Mouse (Mus musculus) embryonic facial prominence, embryonic 11.5 days (tissue): ENCODE results near the gene Myo1d. TPM values are rescaled to one million over a fixed set of nuclear protein-coding genes. Genes with fewer than 3 reads are reported as not detected.
A peak's percentile ranks its signal among the peaks of the same experiment; 100 is the strongest.
"Not testable (repeated sequence)": the region's sequence is repeated elsewhere in the genome, so short reads cannot be mapped to it uniquely, and the experiment has no call there.

Experiments used
- ATAC-seq: fragments of 200-750 bp; cut with Nextera tagmentation; replicated peaks from 2 replicates; pipeline ENCODE4 v1.8.0; 2017; ENCODE audit warnings: low read depth; ENCODE audit not compliant: insufficient number of reproducible peaks, low FRiP score, low TSS enrichment
- DNase-seq: peaks from one replicate; pipeline ENCODE4 v3.0.0-alpha.2; 2015; ENCODE audit warnings: low spot score
- H3K27ac ChIP-seq: fragments of 300-500 bp; sonication (generic); replicated peaks from 2 replicates; pipeline ENCODE4 v1.5.1; 2014; ENCODE audit warnings: mild to moderate bottlenecking, low read depth, low read length, control low read depth
- H3K27me3 ChIP-seq: fragments of 300-500 bp; sonication (generic); 2 replicates; pipeline ENCODE4 v1.6.1; 2014; ENCODE audit warnings: mild to moderate bottlenecking, low read length, moderate library complexity, mixed read lengths; ENCODE audit not compliant: control insufficient read depth, insufficient read depth
- H3K36me3 ChIP-seq: fragments of 300-500 bp; sonication (generic); replicated peaks from 2 replicates; pipeline ENCODE4 v1.6.1; 2014; ENCODE audit warnings: low read depth, mild to moderate bottlenecking, low read length, moderate library complexity, mixed read lengths; ENCODE audit not compliant: control insufficient read depth, insufficient read depth
- H3K4me1 ChIP-seq: fragments of 300-500 bp; sonication (generic); 2 replicates; pipeline ENCODE4 v1.6.1; 2014; ENCODE audit warnings: low read length, mixed read lengths; ENCODE audit not compliant: control insufficient read depth, insufficient read depth
- H3K4me2 ChIP-seq: fragments of 300-500 bp; sonication (generic); 2 replicates; pipeline ENCODE4 v1.6.1; 2014; ENCODE audit warnings: low read depth, mild to moderate bottlenecking, control low read depth, low read length, moderate library complexity
- H3K4me3 ChIP-seq: fragments of 300-500 bp; sonication (generic); 2 replicates; pipeline ENCODE4 v1.5.1; 2014; ENCODE audit warnings: low read depth, low read length, control low read depth
- H3K9ac ChIP-seq: fragments of 300-500 bp; sonication (generic); replicated peaks from 2 replicates; pipeline ENCODE4 v1.6.1; 2014; ENCODE audit warnings: mild to moderate bottlenecking, control low read depth, low read length
- H3K9me3 ChIP-seq: fragments of 300-500 bp; sonication (generic); replicated peaks from 2 replicates; pipeline ENCODE4 v1.6.1; 2016; ENCODE audit warnings: mild to moderate bottlenecking, low read length, inconsistent platforms, mixed read lengths; ENCODE audit not compliant: control insufficient read depth
- WGBS: fragments of 180-500 bp; shearing (Covaris S2); extraction: QIAGEN DNeasy Blood & Tissue Kit; methylation state at CpG from one replicate; pipeline ENCODE4 v1.1.7; 2014; 5-methylcytosine and 5-hydroxymethylcytosine counted together
- polyA plus RNA-seq: library from polyadenylated mRNA; unstranded; fragments of >200 nt; fragmentation: Nextera tagmentation; extraction: Ambion mirVana; gene quantifications from 2 replicates; pipeline ENCODE4 v1.2.1, GENCODE M21; 2014

Myo1d gene
- polyA plus RNA-seq, 1 experiment from 2014 or later, result 5.7 TPM

GRCm38 (mm10) chr11:80476222-80477189 lies 303.3 kb downstream of the Myo1d start, which contains the start of gene Cdk5r1:
Gene Cdk5r1 (plus strand): TSS chr11:80477023.
- peak; percentile 81 for ATAC-seq

GRCm38 (mm10) chr11:80475544-80475943 lies 304.3 kb downstream of the Myo1d start:
- Histone ChIP-seq H3K36me3 (peaks cover 2% of the 10 kb centered on the region; the same call in 1 of the 2 replicates), H3K4me2 (no peak overlapping the region), H3K27me3 (0 out of 2 replicates have a peak, but pooled peaks cover 3% of the 10 kb centered on the region), H3K9me3 (no peaks in the 10 kb centered on the region), H3K4me3 (no peak overlapping the region), H3K9ac (no peak overlapping the region; the same call in 1 of the 2 replicates), H3K4me1 (peaks cover 15% of the 10 kb centered on the region; the same call in 1 of the 2 replicates), H3K27ac (no peak overlapping the region)
- WGBS, result 83% methylated on average over 9 of the region's 9 CpGs
- no peak for ATAC-seq
- DNase-seq, result no peak

More at GRCm38 (mm10) chr11:80476222-80477189, 303.3 kb downstream of the Myo1d start, which contains the start of gene Cdk5r1:
- Histone ChIP-seq H3K27ac (peak within 1 kb of the TSS; percentile 70), H3K4me3 (peak within 1 kb of the TSS; percentile 72), H3K27me3 (0 out of 2 replicates have a peak, but pooled peaks cover 3% of the 10 kb centered on the region), H3K36me3 (peaks cover 2% of the 10 kb centered on the region; the same call in 1 of the 2 replicates), H3K9me3 (no peaks in the 10 kb centered on the region), H3K4me2 (peak within 1 kb of the TSS; percentile 93), H3K4me1 (peaks cover 15% of the 10 kb centered on the region; the same call in 1 of the 2 replicates), H3K9ac (peak within 1 kb of the TSS; percentile 73)
- peak; percentile 94 for DNase-seq
- WGBS, result under 1% methylated on average over 53 of the region's 116 CpGs

GRCm38 (mm10) chr11:80474846-80475245 lies 305.0 kb downstream of the Myo1d start:
- H3K4me2 ChIP-seq, result no peak overlapping the region
- no peak overlapping the region for H3K27ac ChIP-seq
- peaks cover 15% of the 10 kb centered on the region; the same call in 1 of the 2 replicates for H3K4me1 ChIP-seq
- no peak overlapping the region for H3K9ac ChIP-seq
- H3K4me3 ChIP-seq, result no peak overlapping the region
- 0 out of 2 replicates have a peak, but pooled peaks cover 3% of the 10 kb centered on the region for H3K27me3 ChIP-seq
- no peaks in the 10 kb centered on the region for H3K9me3 ChIP-seq
- 94% methylated on average over 11 of the region's 11 CpGs for WGBS
- H3K36me3 ChIP-seq, result peaks cover 4% of the 10 kb centered on the region
- no peak for ATAC-seq
- no peak for DNase-seq

GRCm38 (mm10) chr11:80474175-80474691 lies 305.6 kb downstream of the Myo1d start:
- 79% methylated on average over 2 of the region's 2 CpGs for WGBS
- H3K27me3 ChIP-seq, result 0 out of 2 replicates have a peak, but pooled peaks cover 3% of the 10 kb centered on the region
- no peak overlapping the region for H3K4me2 ChIP-seq
- no peak overlapping the region for H3K27ac ChIP-seq
- H3K9ac ChIP-seq, result no peak overlapping the region
- H3K9me3 ChIP-seq, result no peaks in the 10 kb centered on the region
- DNase-seq, result no peak
- no peak overlapping the region for H3K4me3 ChIP-seq
- peaks cover 6% of the 10 kb centered on the region; the same call in 1 of the 2 replicates for H3K36me3 ChIP-seq
- peaks cover 12% of the 10 kb centered on the region; the same call in 1 of the 2 replicates for H3K4me1 ChIP-seq
- no peak for ATAC-seq

GRCm38 (mm10) chr11:80471836-80472605 lies 307.8 kb downstream of the Myo1d start:
- 77% methylated on average over 16 of the region's 16 CpGs for WGBS
- Histone ChIP-seq H3K4me3 (no peak overlapping the region), H3K9me3 (no peaks in the 10 kb centered on the region), H3K4me2 (no peak overlapping the region), H3K27ac (no peak overlapping the region), H3K27me3 (no peaks in the 10 kb centered on the region), H3K36me3 (peaks cover 6% of the 10 kb centered on the region), H3K9ac (no peak overlapping the region), H3K4me1 (no peaks in the 10 kb centered on the region)
- DNase-seq, result no peak
- no peak for ATAC-seq

GRCm38 (mm10) chr11:80463605-80464130 lies 316.2 kb downstream of the Myo1d start:
- 89% methylated on average over 4 of the region's 4 CpGs for WGBS
- not testable (repeated sequence) for ATAC-seq

GRCm38 (mm10) chr11:80453198-80453597 lies 326.6 kb downstream of the Myo1d start:
- H3K27ac ChIP-seq, result no peak overlapping the region
- H3K9ac ChIP-seq, result no peak overlapping the region
- peaks cover 4% of the 10 kb centered on the region for H3K36me3 ChIP-seq
- WGBS, result 96% methylated on average over 1 of the region's 1 CpGs
- H3K4me2 ChIP-seq, result no peak overlapping the region
- H3K27me3 ChIP-seq, result no peaks in the 10 kb centered on the region
- H3K4me1 ChIP-seq, result no peaks in the 10 kb centered on the region
- no peak overlapping the region for H3K4me3 ChIP-seq
- no peaks in the 10 kb centered on the region for H3K9me3 ChIP-seq
- DNase-seq, result no peak
- no peak for ATAC-seq

More at GRCm38 (mm10) chr11:80463605-80464130, 316.2 kb downstream of the Myo1d start:
- H3K27ac ChIP-seq, H3K4me2 ChIP-seq, H3K27me3 ChIP-seq, H3K4me3 ChIP-seq, DNase-seq, H3K9me3 ChIP-seq, H3K4me1 ChIP-seq, H3K9ac ChIP-seq: not testable (repeated sequence)
- peaks cover 16% of the 10 kb centered on the region for H3K36me3 ChIP-seq
